Comparison of ENCODE assay signal across 39 mouse cellular contexts in the genomic region with DNA sequence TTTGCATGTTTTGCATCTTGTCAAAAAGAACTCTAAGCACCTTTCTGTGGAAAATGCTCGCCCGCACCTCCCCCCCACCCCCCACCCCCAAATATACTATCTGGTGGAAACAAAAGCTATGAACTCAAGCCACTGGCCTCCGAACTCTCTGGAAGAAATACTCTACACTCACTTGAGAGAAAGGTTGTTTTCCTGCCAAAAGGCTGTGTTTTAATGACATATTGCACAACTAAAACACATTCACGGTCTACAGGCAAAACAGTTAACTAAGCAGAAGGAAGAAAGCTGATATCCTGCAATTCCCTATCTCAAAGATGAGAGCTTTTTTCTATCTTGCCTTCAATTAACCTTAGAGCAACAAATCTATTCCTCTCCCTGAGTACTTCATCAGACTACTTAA. TPM values are rescaled to one million over a fixed set of nuclear protein-coding genes. Genes with fewer than 3 reads are reported as not detected.
"Had no signal": no experiment of that assay in that cellular context is flagged by ENCODE, and none has a peak within 500 bp of the region (broad histone marks: within the 10 kb centered on the region; RNA-seq: fewer than 3 reads in every experiment).

No protein-coding gene starts in this region.

- H3K4me3 ChIP-seq: gastrocnemius, adult 2 months; heart, adult 2 months; heart, embryonic 13.5 days; heart, embryonic 15.5 days; hindbrain, embryonic 13.5 days; hindbrain, embryonic 15.5 days; kidney, embryonic 15.5 days; limb, embryonic 10.5 days; limb, embryonic 12.5 days had no signal

- H3K27me3 ChIP-seq: heart, embryonic 13.5 days; heart, embryonic 15.5 days; hindbrain, embryonic 13.5 days; hindbrain, embryonic 15.5 days; kidney, embryonic 15.5 days; limb, embryonic 12.5 days had no signal

- H3K4me1 ChIP-seq: heart, embryonic 15.5 days; hindbrain, embryonic 13.5 days; hindbrain, embryonic 15.5 days; kidney, embryonic 15.5 days; limb, embryonic 10.5 days had no signal

- DNase-seq: forebrain, postnatal 0 days; gastrocnemius, adult 2 months; gastrocnemius, postnatal 10 days; gastrocnemius, postnatal 25 days; heart, adult 2 months; heart, postnatal 14 days; heart, postnatal 36 days; kidney, adult 11 months; kidney, adult 2 months; kidney, adult 9 months; kidney, postnatal 14 days; kidney, postnatal 36 days; layer of hippocampus, adult 9-11 months; layer of hippocampus, postnatal 36 days had no signal

- H3K4me2 ChIP-seq: heart, embryonic 11.5 days; heart, embryonic 13.5 days; heart, embryonic 15.5 days; hindbrain, embryonic 13.5 days; hindbrain, embryonic 15.5 days; kidney, embryonic 15.5 days; limb, embryonic 12.5 days; liver, embryonic 11.5 days had no signal

- H3K36me3 ChIP-seq: heart, embryonic 13.5 days; heart, embryonic 15.5 days; hindbrain, embryonic 13.5 days; hindbrain, embryonic 15.5 days; kidney, embryonic 15.5 days; limb, embryonic 10.5 days; limb, embryonic 12.5 days had no signal

- H3K9ac ChIP-seq: forebrain, postnatal 0 days; heart, embryonic 13.5 days; heart, embryonic 15.5 days; hindbrain, embryonic 13.5 days; hindbrain, embryonic 15.5 days; kidney, embryonic 15.5 days; limb, embryonic 12.5 days had no signal

- ATAC-seq: forebrain, postnatal 0 days; hindbrain, postnatal 0 days; intestine, embryonic 16.5 days had no signal

- H3K9me3 ChIP-seq: heart, embryonic 15.5 days; hindbrain, embryonic 13.5 days; hindbrain, embryonic 15.5 days; kidney, embryonic 15.5 days; limb, embryonic 10.5 days had no signal

- H3K27ac ChIP-seq: gastrocnemius, adult 2 months; heart, adult 2 months; heart, embryonic 13.5 days; heart, embryonic 15.5 days; hindbrain, embryonic 13.5 days; hindbrain, embryonic 15.5 days; hindbrain, postnatal 0 days; kidney, embryonic 15.5 days; kidney, postnatal 0 days; limb, embryonic 10.5 days; limb, embryonic 12.5 days had no signal

RNA-seq across cellular contexts. Expression of a gene that starts 33.4 kb away (rescaled TPM):
- total RNA-seq: forebrain, postnatal 0 days; gastrocnemius, postnatal 10 days; heart, adult 2 months; heart, postnatal 14 days; heart, postnatal 36 days; hindbrain, postnatal 0 days; layer of hippocampus, adult 18-20 months; layer of hippocampus, adult 8-10 months; layer of hippocampus, postnatal 14 days; layer of hippocampus, postnatal 36 days; left cerebral cortex, adult 18-20 months; left cerebral cortex, adult 8-10 months; left cerebral cortex, postnatal 14 days; left cerebral cortex, postnatal 36 days had no signal
- polyA plus RNA-seq: forebrain, postnatal 0 days; heart, adult 2 months; heart, embryonic 13.5 days; heart, embryonic 15.5 days; heart, postnatal 0 days; hindbrain, embryonic 13.5 days; hindbrain, embryonic 15.5 days; hindbrain, postnatal 0 days; intestine, embryonic 14.5 days; intestine, embryonic 16.5 days; kidney, adult 2 months; limb, embryonic 12.5 days had no signal

RNA-seq across cellular contexts. Expression of a gene that starts 39.4 kb away (rescaled TPM):
- total RNA-seq: forebrain, postnatal 0 days; gastrocnemius, postnatal 10 days; gastrocnemius, postnatal 25 days; heart, adult 2 months; heart, postnatal 14 days; heart, postnatal 36 days; hematopoietic stem cell, adult 5-6 weeks; hindbrain, postnatal 0 days; layer of hippocampus, adult 18-20 months; layer of hippocampus, adult 8-10 months; layer of hippocampus, postnatal 14 days; layer of hippocampus, postnatal 36 days; left cerebral cortex, adult 18-20 months; left cerebral cortex, adult 8-10 months; left cerebral cortex, postnatal 14 days; left cerebral cortex, postnatal 36 days had no signal
- polyA plus RNA-seq: forebrain, postnatal 0 days; gonadal fat pad, adult 2 months; heart, adult 2 months; heart, embryonic 13.5 days; heart, embryonic 15.5 days; heart, postnatal 0 days; hindbrain, embryonic 13.5 days; hindbrain, embryonic 15.5 days; hindbrain, postnatal 0 days; intestine, embryonic 16.5 days; limb, embryonic 10.5 days; limb, embryonic 12.5 days; limb, embryonic 14.5 days had no signal

RNA-seq across cellular contexts. Expression of a gene that starts 45.1 kb away (rescaled TPM):
- total RNA-seq: forebrain, postnatal 0 days; gastrocnemius, adult 2 months; gastrocnemius, postnatal 10 days; gastrocnemius, postnatal 25 days; heart, adult 2 months; heart, postnatal 14 days; heart, postnatal 36 days; hematopoietic stem cell, adult 5-6 weeks; hindbrain, postnatal 0 days; layer of hippocampus, adult 18-20 months; layer of hippocampus, adult 8-10 months; layer of hippocampus, postnatal 14 days; layer of hippocampus, postnatal 36 days; left cerebral cortex, adult 18-20 months; left cerebral cortex, adult 8-10 months; left cerebral cortex, postnatal 14 days; left cerebral cortex, postnatal 36 days had no signal
- polyA plus RNA-seq: forebrain, postnatal 0 days; heart, adult 2 months; heart, embryonic 13.5 days; heart, embryonic 15.5 days; heart, postnatal 0 days; hindbrain, embryonic 11.5 days; hindbrain, embryonic 13.5 days; hindbrain, embryonic 15.5 days; hindbrain, postnatal 0 days; intestine, embryonic 14.5 days; intestine, embryonic 16.5 days; kidney, adult 2 months; limb, embryonic 10.5 days; limb, embryonic 12.5 days had no signal

RNA-seq across cellular contexts. Expression of a gene that starts 51.2 kb away (rescaled TPM):
- total RNA-seq: forebrain, postnatal 0 days; gastrocnemius, postnatal 10 days; heart, adult 2 months; heart, postnatal 14 days; heart, postnatal 36 days; hematopoietic stem cell, adult 5-6 weeks; hindbrain, postnatal 0 days; layer of hippocampus, adult 18-20 months; layer of hippocampus, adult 8-10 months; layer of hippocampus, postnatal 14 days; layer of hippocampus, postnatal 36 days; left cerebral cortex, adult 18-20 months; left cerebral cortex, adult 8-10 months; left cerebral cortex, postnatal 14 days; left cerebral cortex, postnatal 36 days had no signal
- polyA plus RNA-seq: forebrain, postnatal 0 days; heart, adult 2 months; heart, embryonic 15.5 days; hindbrain, embryonic 11.5 days; hindbrain, embryonic 13.5 days; hindbrain, embryonic 15.5 days; hindbrain, postnatal 0 days; intestine, embryonic 16.5 days; limb, embryonic 10.5 days; limb, embryonic 12.5 days had no signal
